Mouse (Mus musculus): ENCODE data around the gene Kctd18. TPM values are rescaled to one million over a fixed set of nuclear protein-coding genes. Genes with fewer than 3 reads are reported as not detected.
A peak's percentile ranks its signal among the peaks of the same experiment; 100 is the strongest.

Kctd18 gene
- total and polyA plus RNA-seq, 3 experiments, result 12.8 to 19.8 (median 14.8) TPM

DNA sequence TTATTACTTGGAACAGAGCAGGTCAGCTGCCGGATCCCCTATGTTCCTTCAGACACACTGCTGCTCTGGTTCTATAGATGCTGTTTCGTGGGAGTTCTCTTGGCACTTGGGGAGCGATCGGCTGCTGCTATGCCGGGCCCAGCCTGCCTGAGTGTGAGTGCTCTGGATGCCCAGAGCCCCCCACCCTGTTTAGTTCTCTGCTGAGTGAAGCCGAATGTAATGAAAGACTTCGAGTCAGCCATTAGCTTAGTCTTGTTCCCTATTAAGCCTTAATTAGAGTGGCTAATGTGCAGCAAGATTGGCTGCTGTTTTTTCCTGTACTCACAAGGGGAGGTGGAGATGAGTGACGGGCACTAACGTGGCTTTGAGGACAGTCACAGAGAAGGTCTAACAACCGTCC is 78.1 kb downstream of the Kctd18 start:
- Histone ChIP-seq H3K36me3 (replicated peaks in 1 of 2; ENCODE audit: control insufficient read depth in 1 of 2, insufficient read depth in 1 of 2, low read length in 1 of 2) (no peaks in the 10 kb centered on the region), H3K4me3 (replicated peaks in 1 of 3; ENCODE audit: low read depth in 2 of 3, low read length in 2 of 3, poor library complexity in 1 of 3) (no peak overlapping the region), H3K4me2 (ENCODE audit: insufficient read depth, low read depth, poor library complexity, severe bottlenecking) (no peak overlapping the region), H3K79me2 (replicated peaks; ENCODE audit: control insufficient read depth, extremely low read depth, insufficient read depth, poor library complexity, severe bottlenecking) (no peaks in the 10 kb centered on the region), H3K9ac (ENCODE audit: insufficient read depth, low read depth) (no peak overlapping the region), H3K4me1 (ENCODE audit: control insufficient read depth in 1 of 2, insufficient read depth in 2 of 2) (peaks cover 0 to 19% of the 10 kb centered on the region in 2 experiments; a peak in 2 of 4 replicates), H3K9me3 (replicated peaks; ENCODE audit: low read length) (no peaks in the 10 kb centered on the region), H3K27me3 (replicated peaks) (no peaks in the 10 kb centered on the region), H3K27ac (ENCODE audit: insufficient read depth, low read depth) (no peak overlapping the region)
- dilution Hi-C loops (cut with MboI; ENCODE audit: extremely low pct_ligation_motif_present, extremely low pct_unique_long_range_greater_than_20kb, low sequenced_read_pairs), result no loop called here
- TF ChIP-seq ZC3H11A (IDR thresholded peaks at IDR 0.05; ENCODE audit: low read depth, low read length), result no peak
- no peak for TF ChIP-seq POLR2AphosphoS2 (IDR thresholded peaks at IDR 0.05; ENCODE audit: low read depth, low read length)
- in situ Hi-C loops (cut with MboI; ENCODE audit: low pct_ligation_motif_present, low pct_unique_long_range_greater_than_20kb, low sequenced_read_pairs), result loop anchor here (10.0 kb wide), 1 partner anchor 516 kb away; no protein-coding TSS in a partner anchor
- DNase-seq (ENCODE audit: extremely low read depth), result no peak

DNA sequence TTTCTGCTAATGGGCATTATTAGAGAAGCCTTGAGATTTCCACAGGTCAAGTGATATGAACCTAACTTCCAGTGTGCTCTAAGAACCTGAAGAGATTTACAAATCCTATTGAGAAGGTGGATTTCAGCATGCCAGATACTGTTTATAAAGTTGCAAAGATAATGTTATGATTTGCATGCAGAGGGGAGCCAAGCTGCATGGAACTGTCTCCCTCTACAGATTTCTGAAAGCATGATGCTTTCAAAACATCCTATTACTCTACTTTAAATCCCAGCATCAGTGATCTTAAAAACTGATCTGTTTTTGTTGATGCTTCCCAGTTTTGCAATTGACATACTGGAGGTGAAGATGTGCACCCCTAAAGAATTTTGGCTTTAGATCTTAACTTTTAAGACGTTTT is 84.5 kb downstream of the Kctd18 start:
- H3K79me2 ChIP-seq (replicated peaks; ENCODE audit: control insufficient read depth, extremely low read depth, insufficient read depth, poor library complexity, severe bottlenecking), result no peaks in the 10 kb centered on the region
- H3K9me3 ChIP-seq (replicated peaks; ENCODE audit: low read length), result no peaks in the 10 kb centered on the region
- H3K4me1 ChIP-seq (ENCODE audit: control insufficient read depth in 1 of 2, insufficient read depth in 2 of 2), result peaks cover 0 to 22% of the 10 kb centered on the region in 2 experiments; a peak in 2 of 4 replicates
- in situ Hi-C loops (cut with MboI; ENCODE audit: low pct_ligation_motif_present, low pct_unique_long_range_greater_than_20kb, low sequenced_read_pairs) (no loop called here), dilution Hi-C loops (cut with MboI; ENCODE audit: extremely low pct_ligation_motif_present, extremely low pct_unique_long_range_greater_than_20kb, low sequenced_read_pairs) (no loop called here)
- H3K9ac ChIP-seq (ENCODE audit: insufficient read depth, low read depth), result no peak overlapping the region
- no peak overlapping the region for H3K4me2 ChIP-seq (ENCODE audit: insufficient read depth, low read depth, poor library complexity, severe bottlenecking)
- no peak overlapping the region for H3K27ac ChIP-seq (ENCODE audit: insufficient read depth, low read depth)
- H3K4me3 ChIP-seq (replicated peaks in 1 of 3; ENCODE audit: low read depth in 2 of 3, low read length in 2 of 3, poor library complexity in 1 of 3), result no peak overlapping the region
- no peak for TF ChIP-seq MAFK (IDR thresholded peaks at IDR 0.05; ENCODE audit: insufficient replicate concordance, low read length)
- TF ChIP-seq RAD21 (IDR thresholded peaks at IDR 0.05; ENCODE audit: low read depth, low read length), result peak; percentile 35
- TF ChIP-seq CTCF (conservative IDR thresholded peaks at IDR 0.05 in 1 of 2, IDR thresholded peaks at IDR 0.05 in 1 of 2; ENCODE audit: low read depth in 2 of 2, low read length in 2 of 2), result peak in 1 of 2 experiments; percentile 23; a peak in 2 of 4 replicates
- no peak for TF ChIP-seq TBP (conservative IDR thresholded peaks at IDR 0.05; ENCODE audit: low read depth, low read length)
- H3K36me3 ChIP-seq (replicated peaks in 1 of 2; ENCODE audit: control insufficient read depth in 1 of 2, insufficient read depth in 1 of 2, low read length in 1 of 2), result no peaks in the 10 kb centered on the region
- H3K27me3 ChIP-seq (replicated peaks), result no peaks in the 10 kb centered on the region
- no peak for DNase-seq (ENCODE audit: extremely low read depth)

DNA sequence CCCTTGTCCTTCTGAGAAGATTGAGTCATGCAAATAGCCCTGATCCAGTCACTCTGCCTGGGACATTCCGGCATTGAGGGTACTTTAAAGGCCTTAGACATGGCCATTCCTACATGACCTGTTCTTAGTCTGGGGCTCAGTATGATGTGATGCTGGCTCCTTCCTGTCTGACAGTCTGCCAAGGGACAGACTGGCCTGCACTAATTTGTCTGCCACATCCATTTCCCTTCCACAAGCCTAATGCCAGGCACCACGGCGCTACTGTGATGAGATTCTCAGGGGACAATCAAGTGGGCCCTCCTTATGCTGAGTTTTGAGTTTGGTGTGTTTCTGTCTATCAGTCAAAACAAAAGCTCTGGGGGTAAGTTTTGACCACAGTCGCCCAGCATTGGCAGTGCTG is 100.2 kb downstream of the Kctd18 start:
- Histone ChIP-seq H3K27ac (ENCODE audit: insufficient read depth, low read depth) (no peak overlapping the region), H3K9ac (ENCODE audit: insufficient read depth, low read depth) (no peak overlapping the region), H3K36me3 (replicated peaks in 1 of 2; ENCODE audit: control insufficient read depth in 1 of 2, insufficient read depth in 1 of 2, low read length in 1 of 2) (no peaks in the 10 kb centered on the region), H3K4me3 (replicated peaks in 1 of 3; ENCODE audit: low read depth in 2 of 3, low read length in 2 of 3, poor library complexity in 1 of 3) (no peak overlapping the region), H3K9me3 (replicated peaks; ENCODE audit: low read length) (no peaks in the 10 kb centered on the region), H3K4me1 (ENCODE audit: control insufficient read depth in 1 of 2, insufficient read depth in 2 of 2) (no peaks in the 10 kb centered on the region), H3K27me3 (replicated peaks) (no peaks in the 10 kb centered on the region), H3K4me2 (ENCODE audit: insufficient read depth, low read depth, poor library complexity, severe bottlenecking) (no peak overlapping the region), H3K79me2 (replicated peaks; ENCODE audit: control insufficient read depth, extremely low read depth, insufficient read depth, poor library complexity, severe bottlenecking) (no peaks in the 10 kb centered on the region)
- TF ChIP-seq MAZ (IDR thresholded peaks at IDR 0.05; ENCODE audit: low read depth, low read length) (no peak), KAT2A (IDR thresholded peaks at IDR 0.05; ENCODE audit: insufficient replicate concordance, low read length) (no peak), UBTF (IDR thresholded peaks at IDR 0.05; ENCODE audit: low read depth, low read length) (no peak)
- dilution Hi-C loops (cut with MboI; ENCODE audit: extremely low pct_ligation_motif_present, extremely low pct_unique_long_range_greater_than_20kb, low sequenced_read_pairs), result no loop called here
- DNase-seq (ENCODE audit: extremely low read depth), result no peak
- in situ Hi-C loops (cut with MboI; ENCODE audit: low pct_ligation_motif_present, low pct_unique_long_range_greater_than_20kb, low sequenced_read_pairs), result no loop called here
